Mouse (Mus musculus) erythroblast, embryonic 14.5 days (primary cell): ENCODE data around the gene Flt3. TPM values are rescaled to one million over a fixed set of nuclear protein-coding genes. Genes with fewer than 3 reads are reported as not detected.

Experiments
- H3K27me3 ChIP-seq: 2 replicates; pipeline ENCODE4 v1.6.1; 2012; ENCODE audit warnings: inconsistent platforms; ENCODE audit not compliant: control insufficient read depth
- H3K36me3 ChIP-seq: 2 replicates; pipeline ENCODE4 v1.6.1; 2012; ENCODE audit warnings: mild to moderate bottlenecking, inconsistent platforms; ENCODE audit not compliant: control insufficient read depth
- H3K4me1 ChIP-seq: 2 replicates; pipeline ENCODE4 v1.6.1; 2012; ENCODE audit warnings: inconsistent platforms; ENCODE audit not compliant: control insufficient read depth
- H3K4me3 ChIP-seq: replicated peaks from 2 replicates; pipeline ENCODE3; 2012; ENCODE audit warnings: moderate library complexity, mild to moderate bottlenecking, inconsistent platforms
- H3K9me3 ChIP-seq: 2 replicates; pipeline ENCODE4 v1.6.1; 2012; ENCODE audit warnings: low read length, inconsistent platforms, mixed read lengths; ENCODE audit not compliant: control insufficient read depth
- GATA1 ChIP-seq: IDR thresholded peaks from 2 replicates; pipeline ENCODE4 v1.6.1; 2012; ENCODE audit warnings: low read length, inconsistent platforms, mixed read lengths
- TAL1 ChIP-seq: IDR thresholded peaks from 3 replicates; pipeline ENCODE4 v1.6.1; 2012; ENCODE audit warnings: low read length, inconsistent platforms, mixed read lengths
- polyA plus RNA-seq: library from polyadenylated mRNA; stranded (reverse); fragments of >175 nt; gene quantifications from 2 replicates; pipeline ENCODE4 v1.2.3, GENCODE M21; 2012

The Flt3 gene
- polyA plus RNA-seq, 1 experiment, result 0.01 TPM

DNA sequence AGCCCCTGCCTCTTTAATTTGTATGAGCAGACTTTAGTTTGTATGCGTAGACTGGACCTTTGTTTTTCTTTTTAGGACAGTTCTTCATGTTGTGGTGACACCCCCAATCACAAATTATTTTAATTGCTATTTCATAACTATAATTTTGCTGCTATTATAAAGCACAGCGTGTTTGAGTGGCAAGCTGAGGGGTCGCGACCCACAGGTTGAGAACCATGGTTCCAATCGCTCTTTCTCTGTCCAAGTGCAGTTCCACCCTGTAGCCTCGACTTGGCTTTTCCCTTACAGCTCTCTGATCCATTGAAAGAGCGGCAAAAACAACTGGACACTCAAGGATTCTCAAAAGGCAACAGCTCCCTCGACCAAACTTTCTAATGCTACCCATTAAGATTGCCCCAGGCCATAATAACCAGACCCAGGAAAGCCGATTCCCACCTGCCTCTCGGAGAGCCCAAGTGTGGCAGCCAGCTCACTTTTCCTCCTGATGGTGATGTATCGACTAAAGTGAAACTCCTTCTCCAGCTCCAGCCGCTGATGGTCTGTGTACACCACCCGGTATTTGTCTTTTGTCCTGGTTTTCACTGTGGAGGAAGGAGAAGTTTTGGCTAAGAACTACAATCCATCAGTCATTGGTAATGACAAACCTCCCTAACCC is 97.4 kb downstream of the Flt3 start:
- Histone ChIP-seq H3K4me3 (no peak overlapping the region), H3K36me3 (no peaks in the 10 kb centered on the region), H3K27me3 (peaks cover 98% of the 10 kb centered on the region), H3K9me3 (no peaks in the 10 kb centered on the region; the same call in 1 of the 2 replicates), H3K4me1 (no peaks in the 10 kb centered on the region)
- no peak for TF ChIP-seq TAL1
- no peak for TF ChIP-seq GATA1

DNA sequence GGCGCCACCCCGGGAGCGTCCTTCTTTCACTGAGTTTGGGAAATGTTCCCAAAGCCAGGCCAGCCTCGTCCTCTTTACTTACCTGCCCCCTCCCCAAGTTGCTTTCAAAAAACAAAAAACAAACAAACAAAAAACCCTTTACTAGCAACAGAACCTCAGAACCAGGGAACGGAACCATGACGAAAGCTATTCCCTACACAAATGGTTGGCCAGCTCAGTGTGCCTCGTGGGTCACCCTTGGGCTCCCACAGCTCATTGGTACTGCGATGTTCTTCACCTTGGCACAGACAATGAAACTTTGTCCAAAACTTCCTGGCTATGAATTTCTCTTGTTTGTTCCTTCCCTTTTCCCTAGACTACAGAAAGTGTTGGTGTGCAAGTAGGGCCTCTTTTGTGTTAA is 98.1 kb downstream of the Flt3 start:
- Histone ChIP-seq H3K27me3 (peaks cover 98% of the 10 kb centered on the region), H3K4me1 (no peaks in the 10 kb centered on the region), H3K9me3 (no peaks in the 10 kb centered on the region; the same call in 1 of the 2 replicates), H3K36me3 (no peaks in the 10 kb centered on the region), H3K4me3 (no peak overlapping the region)
- TF ChIP-seq TAL1 (no peak), GATA1 (no peak)

DNA sequence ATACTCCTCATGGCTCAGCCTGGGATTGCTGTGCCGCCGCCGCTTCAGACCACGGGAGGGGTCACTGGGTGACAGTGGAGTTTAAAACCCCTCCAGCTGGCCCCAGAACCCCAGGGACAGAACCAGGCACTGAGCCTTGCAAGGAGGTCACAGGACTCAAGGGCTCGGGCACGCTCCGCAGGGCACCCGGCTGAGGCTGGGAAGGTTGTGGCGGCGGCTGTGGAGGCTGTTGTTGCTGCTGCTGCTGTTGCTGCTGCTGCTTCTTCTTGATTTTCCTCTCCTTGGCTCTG is 98.6 kb downstream of the Flt3 start:
- Histone ChIP-seq H3K4me3 (no peak overlapping the region), H3K9me3 (no peaks in the 10 kb centered on the region; the same call in 1 of the 2 replicates), H3K4me1 (no peaks in the 10 kb centered on the region)

DNA sequence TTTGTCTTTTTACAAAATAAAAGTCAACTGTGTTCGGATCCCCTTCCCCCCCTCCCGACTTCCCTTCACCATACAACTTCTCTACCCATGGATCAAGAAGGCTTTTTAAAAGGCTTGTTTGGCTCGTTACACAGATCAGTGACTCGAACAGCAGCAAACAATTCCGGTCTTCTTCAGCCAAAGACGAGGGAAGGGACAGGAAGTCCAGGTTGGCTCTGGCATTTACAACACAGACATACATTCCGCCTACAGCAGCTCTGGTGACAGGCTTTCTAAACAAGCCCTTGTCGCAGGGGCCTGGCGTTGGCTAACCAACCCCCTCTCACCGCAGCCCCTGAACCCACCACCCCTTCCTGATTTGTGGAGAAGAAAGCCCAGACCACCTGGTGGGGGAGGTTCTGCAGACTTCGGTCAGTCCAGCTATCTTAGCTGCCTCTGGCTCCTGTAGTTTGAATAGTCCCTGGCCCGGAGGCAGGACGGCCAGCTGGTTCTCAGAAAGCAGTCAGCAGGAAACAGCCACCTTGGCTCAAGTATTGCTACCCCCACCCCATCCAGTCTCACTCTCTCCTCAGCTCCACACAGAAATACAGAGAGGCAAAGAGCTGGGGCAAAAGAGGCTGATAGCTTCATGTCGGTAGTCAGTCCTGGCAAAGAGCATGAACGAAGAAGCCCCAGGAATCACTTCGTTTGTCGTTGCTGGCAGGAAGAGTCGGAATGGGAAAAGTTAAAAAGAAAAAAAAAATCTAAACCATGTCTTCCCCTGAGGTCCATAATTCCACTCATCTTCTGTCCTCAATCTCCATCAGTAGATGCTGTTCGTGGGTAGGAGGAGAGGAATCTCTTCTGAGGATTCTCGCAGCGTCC is 99.1 kb downstream of the Flt3 start:
- Histone ChIP-seq H3K4me1 (no peaks in the 10 kb centered on the region), H3K36me3 (no peaks in the 10 kb centered on the region), H3K27me3 (peaks cover 88% of the 10 kb centered on the region), H3K4me3 (no peak overlapping the region), H3K9me3 (no peaks in the 10 kb centered on the region)
- TF ChIP-seq TAL1, result no peak
- no peak for TF ChIP-seq GATA1

More for the DNA sequence above, 98.6 kb downstream of the Flt3 start:
- peaks cover 94% of the 10 kb centered on the region for H3K27me3 ChIP-seq
- no peak for TF ChIP-seq GATA1
- no peak for TF ChIP-seq TAL1
- H3K36me3 ChIP-seq, result no peaks in the 10 kb centered on the region

- Histone ChIP-seq H3K27me3 (peaks cover 84% of the 10 kb centered on the region), H3K4me3 (no peak overlapping the region), H3K4me1 (no peaks in the 10 kb centered on the region), H3K9me3 (no peaks in the 10 kb centered on the region), H3K36me3 (no peaks in the 10 kb centered on the region)
- TF ChIP-seq GATA1, result no peak
- TF ChIP-seq TAL1, result no peak
These were observed 100.3 kb downstream of the Flt3 start for GRCm38 (mm10) chr5:147300001-147300363.

DNA sequence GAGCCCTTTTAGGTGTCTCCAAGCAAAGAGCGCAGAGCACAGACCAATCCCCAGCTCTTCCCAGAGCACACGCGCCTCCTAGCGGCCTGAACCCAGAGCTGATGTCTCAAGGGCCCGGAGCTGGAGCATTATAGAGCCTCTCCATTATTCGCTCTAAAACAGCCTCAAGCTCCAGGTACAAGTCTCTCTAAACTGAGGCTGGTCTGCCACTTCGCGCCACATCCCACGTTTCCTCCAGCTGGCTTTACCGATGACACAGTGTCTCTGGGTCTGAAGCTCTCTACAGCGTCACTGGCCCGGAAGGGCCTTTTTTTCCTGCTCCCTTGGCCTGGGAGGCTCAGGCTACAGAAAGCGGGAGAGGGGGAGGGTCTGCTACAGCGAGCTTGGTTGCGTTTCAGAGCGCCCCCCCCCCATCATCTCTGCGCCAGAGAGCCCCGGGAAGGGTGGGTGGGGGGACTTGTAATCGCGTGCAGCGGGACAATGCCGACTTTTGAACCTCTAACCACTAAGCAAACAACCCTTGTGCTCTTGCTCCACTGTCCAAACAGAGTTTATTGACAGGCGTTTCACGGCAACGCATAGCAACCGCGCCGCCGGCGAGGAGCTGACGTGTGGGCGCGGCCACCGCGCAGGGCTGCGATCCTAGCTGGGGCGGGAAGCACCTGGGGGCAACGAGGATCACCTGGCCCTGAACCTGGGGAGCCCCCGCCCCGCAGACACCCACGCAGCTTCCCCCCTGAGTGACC is 100.9 kb downstream of the Flt3 start:
- Histone ChIP-seq H3K4me3 (no peak overlapping the region), H3K4me1 (no peaks in the 10 kb centered on the region), H3K36me3 (no peaks in the 10 kb centered on the region), H3K27me3 (peaks cover 84% of the 10 kb centered on the region), H3K9me3 (no peaks in the 10 kb centered on the region)
- TF ChIP-seq TAL1, result no peak
- TF ChIP-seq GATA1, result no peak

- Histone ChIP-seq H3K27me3 (peaks cover 81% of the 10 kb centered on the region), H3K4me3 (no peak overlapping the region), H3K4me1 (peaks cover 1% of the 10 kb centered on the region), H3K36me3 (no peaks in the 10 kb centered on the region), H3K9me3 (no peaks in the 10 kb centered on the region)
- no peak for TF ChIP-seq TAL1
- no peak for TF ChIP-seq GATA1
These were observed 103.0 kb downstream of the Flt3 start for GRCm38 (mm10) chr5:147297249-147297648.

DNA sequence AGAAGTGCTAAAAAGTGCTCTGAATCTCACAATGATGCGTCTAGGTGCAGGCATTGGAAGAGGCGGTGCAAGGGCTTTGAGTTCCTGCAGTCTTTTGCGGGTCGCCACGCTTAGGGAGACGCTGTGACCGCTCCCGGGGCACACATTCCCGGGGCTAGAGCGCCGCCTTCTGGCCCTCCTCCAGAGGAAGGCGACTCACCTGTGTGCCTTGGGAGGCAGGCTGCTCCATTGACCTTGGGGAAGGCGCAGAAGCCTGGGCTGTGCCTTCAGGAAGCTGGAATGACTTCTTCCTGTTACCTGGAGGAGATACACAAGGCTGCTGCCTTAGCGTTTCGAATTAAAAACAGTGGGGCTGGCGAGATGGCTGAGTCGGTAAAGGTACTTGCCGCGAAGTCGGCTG is 106.2 kb downstream of the Flt3 start:
- peaks cover 54% of the 10 kb centered on the region for H3K27me3 ChIP-seq
- H3K4me1 ChIP-seq, result peaks cover 1% of the 10 kb centered on the region
- TF ChIP-seq TAL1, result no peak
- no peak for TF ChIP-seq GATA1
- no peaks in the 10 kb centered on the region for H3K36me3 ChIP-seq
- H3K4me3 ChIP-seq, result no peak overlapping the region
- H3K9me3 ChIP-seq, result no peaks in the 10 kb centered on the region

DNA sequence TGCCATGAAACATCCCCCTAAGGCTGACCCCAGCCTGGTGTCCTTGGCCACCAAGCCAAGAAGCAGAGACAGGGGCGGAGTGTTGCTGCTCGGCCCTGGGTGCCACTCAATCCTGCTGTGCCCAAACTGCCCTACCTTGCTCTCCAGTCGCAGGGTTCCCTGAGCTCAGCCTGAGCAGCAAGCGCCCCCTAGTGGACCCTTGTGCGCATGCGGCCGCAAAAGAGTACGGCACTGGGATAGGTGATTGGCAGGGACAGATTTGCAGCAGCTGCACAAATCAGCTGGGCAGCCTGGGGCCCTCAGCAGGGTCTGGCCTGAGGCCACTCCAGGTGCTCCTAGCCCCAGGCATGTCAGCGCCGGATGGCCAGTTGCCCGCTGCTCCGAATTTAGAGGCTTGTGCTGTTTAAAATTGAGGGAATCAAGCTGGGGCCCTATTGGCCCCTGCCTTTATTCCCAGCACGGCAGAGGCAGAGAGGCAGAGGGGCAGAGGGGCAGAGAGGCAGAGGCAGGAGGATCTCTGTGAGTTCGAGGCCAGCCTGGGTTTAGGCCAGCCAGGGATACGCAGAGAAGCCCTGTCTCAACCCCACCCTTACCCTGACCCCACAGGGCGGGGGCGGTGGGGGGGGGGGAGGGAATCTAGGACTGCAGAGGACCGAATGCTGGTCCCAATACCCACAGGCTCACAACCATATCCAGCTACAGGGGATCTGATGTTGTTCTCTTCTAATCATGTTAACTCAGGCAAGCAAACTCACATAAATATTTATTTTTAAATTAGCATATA is 107.0 kb downstream of the Flt3 start:
- TF ChIP-seq TAL1, result no peak
- TF ChIP-seq GATA1, result no peak
- no peaks in the 10 kb centered on the region for H3K36me3 ChIP-seq
- peaks cover 47% of the 10 kb centered on the region for H3K27me3 ChIP-seq
- H3K4me3 ChIP-seq, result no peak overlapping the region
- H3K9me3 ChIP-seq, result no peaks in the 10 kb centered on the region
- peaks cover 1% of the 10 kb centered on the region for H3K4me1 ChIP-seq
